Mouse (Mus musculus) ES-E14 (cell line): ENCODE measurements at regions not wholly inside any gene's neighbourhood (a gene's known extent, or its start where the extent isn't known, plus 50 kb on each side); places are given as distances from the start of the nearest gene placed in this dataset.

Experiments
- CHD2 ChIP-seq: IDR thresholded peaks from 2 replicates; pipeline ENCODE4 v1.6.1; 2014; ENCODE audit warnings: mild to moderate bottlenecking, low read depth, low read length, inconsistent platforms
- MAFK ChIP-seq: IDR thresholded peaks from 2 replicates; pipeline ENCODE4 v1.6.1; 2014; ENCODE audit warnings: mild to moderate bottlenecking, low read depth, low read length, inconsistent platforms; ENCODE audit not compliant: insufficient read depth
- ZNF384 ChIP-seq: IDR thresholded peaks from 2 replicates; pipeline ENCODE4 v1.6.1; 2012; ENCODE audit warnings: low read depth, low read length, inconsistent platforms

- TF ChIP-seq MAFK = no peak
- no peak for TF ChIP-seq CHD2
- no peak for TF ChIP-seq ZNF384
Observed at GRCm38 (mm10) chr14:15769846-15770448, 331.2 kb upstream of the Lrrc3b start.
